Mouse (Mus musculus) lung, adult 2 months (tissue): ENCODE measurements around the gene Mrps7. TPM values are rescaled to one million over a fixed set of nuclear protein-coding genes. Genes with fewer than 3 reads are reported as not detected.
A peak's percentile ranks its signal among the peaks of the same experiment; 100 is the strongest.

Experiments
- DNase-seq: peaks from one replicate; pipeline ENCODE4 v3.0.0; 2022
- H3K4me1 ChIP-seq: fragments of 200-500 bp; 2 replicates; pipeline ENCODE4 v1.6.1; 2011; ENCODE audit warnings: low read length; ENCODE audit not compliant: control insufficient read depth, insufficient read depth
- H3K4me3 ChIP-seq: fragments of 200-500 bp; replicated peaks from 2 replicates; pipeline ENCODE3; 2011; ENCODE audit warnings: low read depth, mild to moderate bottlenecking, control low read depth, low read length; ENCODE audit errors: extremely low read depth
- CTCF ChIP-seq: fragments of 200-500 bp; IDR thresholded peaks from 2 replicates; pipeline ENCODE4 v1.5.1; 2011; ENCODE audit warnings: mild to moderate bottlenecking, low read length, control low read depth; ENCODE audit not compliant: insufficient read depth
- POLR2A ChIP-seq: fragments of 200-500 bp; IDR thresholded peaks from 2 replicates; pipeline ENCODE4 v1.6.1; 2011; ENCODE audit warnings: low read depth, mild to moderate bottlenecking, control low read depth, low read length, borderline replicate concordance; ENCODE audit errors: extremely low read depth
- WGBS: fragments of 180-500 bp; shearing (Covaris S2); methylation state at CpG from one replicate; pipeline ENCODE4 v1.1.7; 2018; 5-methylcytosine and 5-hydroxymethylcytosine counted together
- polyA plus RNA-seq: library from polyadenylated mRNA; depleted of rRNA; stranded (reverse); fragments of >200 nt; gene quantifications from 2 replicates; pipeline ENCODE4 v1.2.3, GENCODE M21; 2012; rRNA removed

Gene Mrps7
- 13.0 and 15.8 TPM in 2 replicates for polyA plus RNA-seq

DNA sequence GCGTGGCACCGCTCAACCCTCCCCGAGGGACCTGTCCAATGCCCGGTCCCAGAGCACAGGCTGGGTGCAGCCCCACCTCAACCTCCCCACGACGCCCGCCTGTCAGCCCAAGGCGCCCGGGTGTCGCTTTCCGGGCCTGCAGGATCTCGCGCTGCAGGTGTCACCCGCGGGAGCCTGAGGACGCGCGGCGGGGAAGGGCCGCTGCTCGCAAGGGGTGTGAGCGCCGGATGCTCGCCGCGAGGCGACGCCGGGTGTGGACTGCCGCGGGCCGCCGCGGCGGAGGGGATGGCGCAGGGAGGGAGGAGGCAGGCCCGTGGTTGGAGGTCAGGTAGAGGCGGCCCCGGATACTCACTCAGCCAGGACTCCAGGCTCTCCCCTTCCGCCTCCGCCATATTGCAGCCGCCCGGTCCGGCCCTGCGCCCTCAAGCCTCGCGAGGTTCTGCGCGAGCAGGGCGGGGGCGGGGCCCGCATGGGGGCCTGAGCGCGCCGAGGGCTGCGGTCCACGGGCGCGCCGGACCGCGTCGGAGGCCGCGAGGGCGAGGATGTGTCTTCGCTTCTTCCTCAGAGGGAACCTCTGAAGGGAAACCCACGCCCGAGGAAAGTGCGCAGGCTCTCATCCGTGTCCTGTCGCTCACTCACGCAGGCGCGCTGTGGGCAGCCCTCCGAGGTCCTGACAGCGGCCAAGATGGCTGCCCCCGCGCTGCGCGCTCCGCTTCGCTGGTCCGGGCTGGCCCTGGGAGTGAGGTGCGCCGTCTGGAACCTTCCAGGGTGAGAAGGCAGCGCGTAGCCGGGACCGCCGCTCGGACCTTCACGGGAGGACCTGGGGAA, at the start of gene Mrps7, which contains the start of gene Gga3:
Gene Mrps7, plus strand, starts transcription at position 450 of the 828 bp plus-strand sequence.
Gene Gga3, minus strand, starts transcription at position 576 of the 828 bp plus-strand sequence.
- WGBS, result under 1% methylated on average over 85 of the region's 93 CpGs
- DNase-seq, result peak; percentile 94
- Histone ChIP-seq H3K4me1 (peaks cover 4% of the 10 kb centered on the region), H3K4me3 (peak within 1 kb of the TSS; percentile 94)
- TF ChIP-seq POLR2A (peak; percentile 89), CTCF (no peak)

DNA sequence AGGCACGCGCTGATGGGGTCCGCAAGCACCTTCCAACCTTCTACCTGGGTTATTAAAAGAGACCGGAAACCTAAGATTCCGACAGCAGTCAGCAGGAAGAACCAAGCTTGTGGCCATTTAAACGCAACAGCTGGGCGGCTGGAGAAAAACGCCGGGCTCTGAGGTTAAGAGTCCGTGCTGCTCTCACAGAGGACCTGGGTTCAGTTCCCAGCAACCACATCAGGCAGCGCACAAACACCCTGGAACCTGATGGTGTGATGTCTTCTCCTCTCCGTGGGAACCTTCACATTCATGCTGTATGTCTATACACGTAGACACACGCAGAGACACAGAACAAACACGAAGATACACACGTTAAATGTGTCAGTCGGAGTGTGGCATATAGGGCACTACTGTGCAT, 48.0 kb upstream of the Mrps7 start:
- Histone ChIP-seq H3K4me3 (no peak overlapping the region), H3K4me1 (no peaks in the 10 kb centered on the region)
- no peak for TF ChIP-seq POLR2A
- TF ChIP-seq CTCF, result no peak
- WGBS, result 72% methylated on average over 17 of the region's 17 CpGs
- no peak for DNase-seq

DNA sequence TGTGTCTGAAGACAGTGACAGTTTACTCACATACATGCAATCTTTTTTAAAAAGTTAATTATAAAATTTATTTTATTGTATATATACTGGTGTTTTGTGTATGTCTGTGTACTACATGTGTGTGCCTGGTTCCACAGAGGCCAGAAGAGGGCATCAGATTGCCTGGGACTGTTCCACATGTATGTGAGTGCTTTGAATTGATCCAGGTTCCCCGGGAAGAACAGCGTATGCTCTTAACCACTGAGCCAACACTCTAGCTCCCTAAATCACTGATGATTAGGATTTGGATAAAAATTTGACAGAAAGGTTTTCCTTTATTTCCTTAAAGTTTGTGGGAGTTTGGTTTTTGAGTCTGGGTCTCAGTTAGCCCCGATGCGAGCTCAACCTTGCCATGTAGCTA, 40.3 kb upstream of the Mrps7 start:
- 36% methylated on average over 4 of the region's 4 CpGs for WGBS
- TF ChIP-seq CTCF (no peak), POLR2A (no peak)
- Histone ChIP-seq H3K4me3 (peak overlapping the region; percentile 82), H3K4me1 (peaks cover 3% of the 10 kb centered on the region)
- DNase-seq, result no peak

DNA sequence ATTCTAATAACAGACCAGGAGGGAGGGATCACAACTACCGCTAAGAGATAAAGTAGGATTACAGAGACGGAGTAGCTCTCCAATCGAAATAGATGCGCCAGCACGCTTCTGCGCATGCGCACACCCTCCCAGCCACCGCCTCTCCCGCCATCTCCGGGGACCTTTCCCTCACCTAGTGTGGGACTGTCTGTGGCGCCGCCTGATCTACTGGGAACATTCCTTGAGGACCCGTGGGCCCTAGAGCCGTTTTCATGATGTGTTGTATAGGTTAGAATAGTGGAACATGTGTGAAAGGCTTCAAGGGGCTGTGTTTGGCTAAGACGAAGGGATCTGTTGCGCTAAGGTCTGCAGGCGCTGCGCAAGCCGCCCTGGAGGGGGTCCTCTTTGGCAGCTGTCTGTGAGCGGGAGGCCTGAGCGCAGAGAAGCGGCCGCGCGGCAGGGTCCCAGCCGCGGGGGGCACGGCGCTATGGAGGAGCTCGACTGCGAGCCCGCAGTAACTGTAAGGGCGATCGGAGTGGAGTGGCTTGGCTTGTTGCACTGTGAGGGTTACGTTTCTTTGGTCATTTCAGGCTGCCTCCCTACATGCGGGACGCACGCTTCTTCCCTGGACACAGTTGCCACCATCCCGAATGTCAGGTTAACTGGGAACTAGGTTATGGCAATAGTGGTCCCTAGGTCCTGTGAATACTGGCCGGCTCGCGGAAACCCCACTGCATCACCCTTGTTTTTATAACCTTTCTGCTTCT, 39.5 kb upstream of the Mrps7 start, which contains the start of gene Nup85:
Gene Nup85, plus strand, starts transcription at position 371 of the 746 bp plus-strand sequence.
- TF ChIP-seq CTCF (no peak), POLR2A (peak; percentile 57; the same call in 1 of the 2 replicates)
- WGBS, result under 1% methylated on average over 42 of the region's 42 CpGs
- peak; percentile 88 for DNase-seq
- Histone ChIP-seq H3K4me3 (peak within 1 kb of the TSS; percentile 82), H3K4me1 (peaks cover 3% of the 10 kb centered on the region)

DNA sequence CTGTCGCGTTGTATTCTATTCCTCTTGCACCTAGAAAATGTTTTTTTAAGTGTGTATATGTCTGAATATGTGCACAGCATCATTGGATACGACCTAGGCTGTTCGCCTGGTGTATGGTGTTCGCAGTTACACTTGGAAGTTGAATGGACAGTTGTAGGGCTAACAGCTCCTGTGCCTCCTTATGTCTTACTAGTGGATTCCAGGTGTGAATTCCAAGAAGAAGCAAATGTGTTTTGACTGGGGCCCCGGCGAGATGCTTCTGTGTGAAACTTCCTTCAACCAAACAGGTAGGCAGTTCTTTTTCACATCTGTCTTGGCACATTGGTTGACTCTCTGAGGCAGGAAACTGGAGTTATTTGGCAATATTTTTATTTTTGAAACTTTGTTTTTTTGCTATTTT, 38.8 kb upstream of the Mrps7 start:
- no peak overlapping the region for H3K4me3 ChIP-seq
- no peak for TF ChIP-seq CTCF
- no peak for TF ChIP-seq POLR2A
- 7% methylated on average over 7 of the region's 7 CpGs for WGBS

DNA sequence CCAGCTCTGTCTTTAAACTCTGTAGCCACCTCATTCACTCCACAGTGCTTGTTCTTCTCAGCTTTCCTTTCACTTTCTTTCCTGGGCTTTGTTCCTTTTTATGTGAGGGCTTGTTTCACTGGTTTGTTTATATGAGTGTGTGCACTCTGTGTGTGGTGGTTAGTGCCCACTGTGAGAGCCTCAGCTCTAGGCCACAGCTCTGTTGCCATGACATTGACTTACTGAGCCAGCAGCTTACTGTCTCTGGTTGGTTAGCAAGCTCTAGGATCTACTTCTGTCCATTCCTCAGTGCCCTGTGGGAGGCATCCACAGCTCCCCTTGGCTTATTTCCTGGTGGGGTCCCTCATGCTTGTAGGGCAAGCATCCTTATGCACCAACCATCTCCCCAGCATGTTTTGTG, 24.6 kb upstream of the Mrps7 start:
- DNase-seq, result no peak
- TF ChIP-seq CTCF (no peak), POLR2A (no peak)
- no peak overlapping the region for H3K4me3 ChIP-seq
- no peaks in the 10 kb centered on the region for H3K4me1 ChIP-seq

More for the DNA sequence above, 38.8 kb upstream of the Mrps7 start:
- peaks cover 3% of the 10 kb centered on the region for H3K4me1 ChIP-seq
- no peak for DNase-seq

DNA sequence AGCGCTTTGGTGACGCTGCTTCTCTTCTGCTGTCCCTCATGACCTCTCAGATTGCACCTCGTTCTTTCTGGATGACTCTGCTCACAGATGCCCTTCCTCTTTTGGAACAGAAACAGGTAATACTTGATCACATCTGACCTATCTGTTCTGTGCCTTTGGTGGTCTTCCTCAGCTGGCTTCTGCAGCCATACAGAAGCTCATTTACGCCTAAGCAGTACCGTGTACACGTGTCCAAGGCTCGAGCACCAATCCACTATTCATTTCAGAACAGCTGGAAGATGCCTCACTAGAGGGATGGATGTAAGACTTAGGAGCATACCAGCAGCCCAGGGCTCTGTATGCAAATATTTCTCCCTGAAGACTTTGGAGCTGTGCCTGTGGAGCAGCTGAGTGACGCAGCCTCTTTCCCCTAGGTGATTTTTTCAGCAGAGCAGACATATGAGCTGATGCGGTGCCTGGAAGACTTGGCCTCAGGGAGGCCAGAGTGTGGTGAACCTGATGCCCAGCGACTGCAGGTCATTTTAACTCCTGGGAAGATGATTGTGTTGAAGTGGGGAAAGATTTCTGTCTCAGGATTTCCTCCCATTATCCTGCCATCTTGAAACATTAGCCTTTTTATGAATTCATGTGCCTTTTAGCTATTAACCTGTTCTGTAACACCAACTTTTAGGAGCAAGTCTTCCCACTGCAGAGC, 20.7 kb upstream of the Mrps7 start:
- Histone ChIP-seq H3K4me1 (0 out of 2 replicates have a peak, but pooled peaks cover 3% of the 10 kb centered on the region), H3K4me3 (no peak overlapping the region)
- DNase-seq, result no peak
- TF ChIP-seq CTCF, result no peak
- TF ChIP-seq POLR2A, result no peak
- 76% methylated on average over 10 of the region's 10 CpGs for WGBS

DNA sequence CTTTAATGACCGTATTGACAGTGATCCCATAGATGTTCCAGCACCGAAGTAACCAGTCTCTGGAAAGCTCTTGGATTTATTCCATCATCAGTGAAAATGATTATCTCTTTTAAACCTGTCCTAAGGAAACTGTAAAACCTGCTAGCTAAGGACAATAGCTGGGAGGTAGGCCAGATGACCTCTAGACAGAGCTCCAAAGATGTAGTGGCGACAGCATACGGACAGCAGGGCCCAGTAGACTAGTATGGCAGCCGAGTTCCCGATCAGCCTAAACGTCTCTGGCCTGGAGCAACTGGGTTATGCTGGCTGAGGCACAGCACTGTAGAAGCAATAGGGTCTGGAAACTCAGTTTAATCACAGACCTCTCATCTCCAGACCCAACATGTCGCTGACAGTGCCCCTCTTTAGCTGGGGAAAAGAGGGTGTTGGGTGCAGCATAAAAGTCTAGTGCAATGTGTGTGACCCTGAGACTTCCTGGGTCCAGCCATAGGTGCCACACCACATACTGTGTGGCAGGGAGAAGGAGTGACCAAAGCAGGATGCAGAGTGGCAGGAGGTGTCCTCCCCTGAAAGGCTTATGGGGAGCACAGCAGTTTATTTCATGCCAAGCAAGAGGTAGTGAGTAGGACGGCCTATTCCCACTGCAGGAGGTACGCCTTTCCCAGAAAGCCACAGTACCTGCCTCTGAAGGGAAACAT, 19.2 kb upstream of the Mrps7 start:
- TF ChIP-seq POLR2A, result no peak
- TF ChIP-seq CTCF, result no peak
- 0 out of 2 replicates have a peak, but pooled peaks cover 3% of the 10 kb centered on the region for H3K4me1 ChIP-seq
- no peak for DNase-seq
- no peak overlapping the region for H3K4me3 ChIP-seq
- 79% methylated on average over 10 of the region's 10 CpGs for WGBS

DNA sequence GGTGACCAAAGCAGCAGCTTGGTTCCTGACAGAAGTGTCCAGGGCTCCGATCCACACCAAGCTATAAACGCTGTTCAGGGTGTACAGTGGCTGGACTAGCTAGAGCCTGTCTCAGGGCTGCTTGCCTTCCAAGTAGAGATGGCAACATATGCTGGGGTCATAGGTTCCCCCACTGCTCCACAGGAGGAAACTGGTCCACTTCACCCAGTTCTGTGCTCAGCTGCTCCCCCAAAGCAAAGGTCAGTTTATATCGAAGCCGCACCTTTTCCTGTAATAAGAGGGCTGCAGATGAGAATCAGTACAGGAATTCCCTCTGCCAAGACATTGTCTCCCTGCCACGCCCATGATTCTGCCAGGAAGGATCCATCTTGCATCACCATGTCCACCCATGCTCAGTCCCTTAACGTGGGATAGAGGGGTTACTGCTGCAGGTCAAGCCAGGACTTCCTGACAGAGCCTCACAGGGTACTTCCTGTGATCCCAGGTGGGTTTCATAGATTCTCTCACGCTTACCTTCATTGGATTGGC, 18.1 kb upstream of the Mrps7 start:
- no peak for TF ChIP-seq POLR2A
- TF ChIP-seq CTCF, result no peak
- no peak for DNase-seq
- H3K4me1 ChIP-seq, result 0 out of 2 replicates have a peak, but pooled peaks cover 3% of the 10 kb centered on the region
- H3K4me3 ChIP-seq, result no peak overlapping the region
- 58% methylated on average over 7 of the region's 7 CpGs for WGBS
